In genomic region chr1:166866256-166866655, GRCm38 (mm10) we compare ENCODE assay signal across 10 mouse cellular contexts.
"Had no signal": no experiment of that assay in that cellular context is flagged by ENCODE, and none has a peak within 500 bp of the region (broad histone marks: within the 10 kb centered on the region; RNA-seq: fewer than 3 reads in every experiment).

No protein-coding gene starts in this region.

- ATAC-seq: lung, postnatal 0 days; midbrain, embryonic 13.5 days; midbrain, embryonic 15.5 days had no signal

- DNase-seq: lung, adult 2 months; lung, postnatal 14 days; lung, postnatal 36 days; right cerebral cortex, postnatal 14 days; thymus, adult 2 months; thymus, postnatal 25 days; thymus, postnatal 4 days had no signal
